Mouse (Mus musculus): ENCODE data around the gene Thada.

GRCm38 (mm10) chr17:84195003-84195395 lies 271.0 kb downstream of the Thada start:
- TF ChIP-seq CTCF (IDR thresholded peaks at IDR 0.05) (peak; percentile 32), EP300 (IDR thresholded peaks at IDR 0.05) (no peak)
